Mouse (Mus musculus) left cerebral cortex, postnatal 4 days (tissue): ENCODE measurements around the gene Dach1. TPM values are rescaled to one million over a fixed set of nuclear protein-coding genes. Genes with fewer than 3 reads are reported as not detected.

ENCODE experiments used
- DNase-seq: peaks from one replicate; pipeline ENCODE4 v3.0.0-alpha.2; 2022
- intact Hi-C: fragments of 180-260 bp; cut with DNase I; formaldehyde crosslinking; loops from one replicate; pipeline ENCODE4 v1.15.1; 2025
- total RNA-seq, 2 experiments: library from RNA; stranded (reverse); gene quantifications; 2 replicates each; pipeline ENCODE4 v1.2.3; 2021

The Dach1 gene
- total RNA-seq: 10 to 100 TPM; 11.6 to 14.8 TPM

- intact Hi-C loops: loop anchor here (5.0 kb wide), 1 partner anchor 837 kb away; no protein-coding TSS in a partner anchor
- DNase-seq: peak; percentile 79
Measured at GRCm38 (mm10) chr14:98169421-98170076, at the start of gene Dach1. Gene Dach1 (minus strand): TSS chr14:98169765.

- intact Hi-C loops: no loop called here
- DNase-seq: no peak
Measured at GRCm38 (mm10) chr14:98200089-98200488, 30.5 kb upstream of the Dach1 start.

- intact Hi-C loops: no loop called here
- DNase-seq: peak; percentile 4
Measured at GRCm38 (mm10) chr14:98181545-98181944, 12.0 kb upstream of the Dach1 start.

GRCm38 (mm10) chr14:98173831-98174230 is 4.3 kb upstream of the Dach1 start:
- intact Hi-C loops: no loop called here
- no peak for DNase-seq

- DNase-seq: peak; percentile 37
- intact Hi-C loops: no loop called here
Measured at GRCm38 (mm10) chr14:98172394-98172905, 2.9 kb upstream of the Dach1 start.

GRCm38 (mm10) chr14:98171861-98172260 is 2.3 kb upstream of the Dach1 start:
- intact Hi-C loops: no loop called here
- peak; percentile 14 for DNase-seq

GRCm38 (mm10) chr14:98168908-98169401 is 610 bp downstream of the Dach1 start:
- intact Hi-C loops: loop anchor here (5.0 kb wide), 1 partner anchor 837 kb away; no protein-coding TSS in a partner anchor

GRCm38 (mm10) chr14:98168039-98168907 is 1.3 kb downstream of the Dach1 start:
- intact Hi-C loops: loop anchor here (5.0 kb wide), 1 partner anchor 836 kb away; no protein-coding TSS in a partner anchor
- DNase-seq: peak; percentile 51

More at GRCm38 (mm10) chr14:98168908-98169401, 610 bp downstream of the Dach1 start:
- DNase-seq: peak; percentile 53

- DNase-seq: peak; percentile 60
- intact Hi-C loops: loop anchor here (5.0 kb wide), 1 partner anchor 835 kb away; no protein-coding TSS in a partner anchor
Measured at GRCm38 (mm10) chr14:98167186-98168038, 2.2 kb downstream of the Dach1 start.

- peak; percentile 68 for DNase-seq
- intact Hi-C loops: loop anchor here (5.0 kb wide), 1 partner anchor 834 kb away; no protein-coding TSS in a partner anchor
Measured at GRCm38 (mm10) chr14:98166318-98166976, 3.1 kb downstream of the Dach1 start.

- DNase-seq: no peak
- intact Hi-C loops: no loop called here
Measured at GRCm38 (mm10) chr14:98156753-98157152, 12.8 kb downstream of the Dach1 start.

GRCm38 (mm10) chr14:98155725-98156392 is 13.7 kb downstream of the Dach1 start:
- intact Hi-C loops: no loop called here
- no peak for DNase-seq

GRCm38 (mm10) chr14:98154832-98155422 is 14.6 kb downstream of the Dach1 start:
- intact Hi-C loops: no loop called here
- DNase-seq: peak; percentile 8

GRCm38 (mm10) chr14:98141758-98142157 is 27.8 kb downstream of the Dach1 start:
- no peak for DNase-seq
- intact Hi-C loops: no loop called here

- no peak for DNase-seq
- intact Hi-C loops: no loop called here
Measured at GRCm38 (mm10) chr14:98138873-98139665, 30.5 kb downstream of the Dach1 start.

- intact Hi-C loops: no loop called here
- no peak for DNase-seq
Measured at GRCm38 (mm10) chr14:98134546-98134945, 35.0 kb downstream of the Dach1 start.

- no peak for DNase-seq
- intact Hi-C loops: no loop called here
Measured at GRCm38 (mm10) chr14:98123032-98123431, 46.5 kb downstream of the Dach1 start.

GRCm38 (mm10) chr14:98116627-98117026 is 52.9 kb downstream of the Dach1 start:
- intact Hi-C loops: no loop called here
- DNase-seq: no peak
